ENCODE assay signal across 15 mouse cellular contexts in genomic region chr3:50933090-50933443, GRCm38 (mm10).
DNase-seq lines count a peak whose midpoint lies in the region; ATAC-seq and TF ChIP-seq lines count a peak whose summit lies in the region.
"Had no signal": no experiment of that assay in that cellular context is flagged by ENCODE, and none has a peak within 500 bp of the region (broad histone marks: within the 10 kb centered on the region; RNA-seq: fewer than 3 reads in every experiment).

No protein-coding gene starts in this region.

- H3K27me3 ChIP-seq in hindbrain, embryonic 14.5 days (ENCODE audit: control insufficient read depth, insufficient read depth, low read length): no peaks in the 10 kb centered on the region
- H3K27me3 ChIP-seq in hindbrain, embryonic 10.5 days (ENCODE audit: insufficient read depth, poor library complexity, severe bottlenecking): no peaks in the 10 kb centered on the region
- H3K27me3 ChIP-seq in forebrain, embryonic 16.5 days (replicated peaks; ENCODE audit: control insufficient read depth, insufficient read depth, low read length): no peaks in the 10 kb centered on the region
- no peaks in the 10 kb centered on the region for H3K27me3 ChIP-seq in limb, embryonic 15.5 days
- H3K27me3 ChIP-seq in thymus, adult 2 months (ENCODE audit: control insufficient read depth, insufficient read depth, low read length): no peaks in the 10 kb centered on the region
- H3K27me3 ChIP-seq: liver, embryonic 15.5 days; neural tube, embryonic 12.5 days; stomach, embryonic 15.5 days had no signal

- WGBS in hindbrain, embryonic 14.5 days: 61% methylated on average over 3 of the region's 3 CpGs
- WGBS in hindbrain, embryonic 10.5 days: 90% methylated on average over 3 of the region's 3 CpGs
- 50% methylated on average over 3 of the region's 3 CpGs for WGBS in forebrain, embryonic 16.5 days
- 19% methylated on average over 3 of the region's 3 CpGs for WGBS in limb, embryonic 15.5 days
- WGBS in thymus, adult 2 months: 78% methylated on average over 3 of the region's 3 CpGs

- 0 out of 2 replicates have a peak, but pooled peaks cover 5% of the 10 kb centered on the region for H3K4me1 ChIP-seq in hindbrain, embryonic 14.5 days (replicated peaks; ENCODE audit: control insufficient read depth, insufficient read depth, low read length)
- no peaks in the 10 kb centered on the region for H3K4me1 ChIP-seq in hindbrain, embryonic 10.5 days (replicated peaks)
- peaks cover 8% of the 10 kb centered on the region for H3K4me1 ChIP-seq in embryonic fibroblast, embryonic 13.5 days (ENCODE audit: control insufficient read depth, insufficient read depth, low read length)
- peaks cover 10% of the 10 kb centered on the region for H3K4me1 ChIP-seq in forebrain, embryonic 16.5 days (replicated peaks; ENCODE audit: control insufficient read depth, insufficient read depth, low read length)
- peaks cover 15% of the 10 kb centered on the region for H3K4me1 ChIP-seq in limb, embryonic 15.5 days
- H3K4me1 ChIP-seq in thymus, adult 2 months (replicated peaks; ENCODE audit: control insufficient read depth, insufficient read depth, low read length): no peaks in the 10 kb centered on the region
- H3K4me1 ChIP-seq: liver, embryonic 15.5 days; stomach, embryonic 15.5 days had no signal

- 0 out of 2 replicates have a peak overlapping the region, but pooled peaks have one; percentile 41 for H3K27ac ChIP-seq in hindbrain, embryonic 14.5 days
- no peak overlapping the region for H3K27ac ChIP-seq in hindbrain, embryonic 10.5 days
- H3K27ac ChIP-seq in embryonic fibroblast, embryonic 13.5 days (ENCODE audit: insufficient read depth, low read length): peak overlapping the region; percentile 81
- peak overlapping the region; percentile 60 for H3K27ac ChIP-seq in forebrain, embryonic 16.5 days (ENCODE audit: low read length)
- H3K27ac ChIP-seq in limb, embryonic 15.5 days: peak overlapping the region; percentile 39
- H3K27ac ChIP-seq in thymus, adult 2 months (ENCODE audit: control insufficient read depth, insufficient read depth, low read length): no peak overlapping the region
- H3K27ac ChIP-seq: liver, embryonic 15.5 days; neural tube, embryonic 12.5 days; stomach, embryonic 15.5 days had no signal

- H3K9me3 ChIP-seq in hindbrain, embryonic 14.5 days (ENCODE audit: control insufficient read depth, low read length): no peaks in the 10 kb centered on the region
- no peaks in the 10 kb centered on the region for H3K9me3 ChIP-seq in hindbrain, embryonic 10.5 days
- H3K9me3 ChIP-seq in forebrain, embryonic 16.5 days (ENCODE audit: control insufficient read depth, low read length): no peaks in the 10 kb centered on the region
- no peaks in the 10 kb centered on the region for H3K9me3 ChIP-seq in limb, embryonic 15.5 days
- H3K9me3 ChIP-seq: liver, embryonic 15.5 days; neural tube, embryonic 12.5 days; stomach, embryonic 15.5 days had no signal

- TF ChIP-seq POLR2A in embryonic fibroblast, embryonic 13.5 days (IDR thresholded peaks at IDR 0.05; ENCODE audit: low read depth, low read length): no peak
- TF ChIP-seq POLR2A in thymus, adult 2 months (IDR thresholded peaks at IDR 0.05; ENCODE audit: control insufficient read depth, extremely low read depth, insufficient read depth, low read length, poor library complexity): no peak

- H3K9ac ChIP-seq in hindbrain, embryonic 14.5 days: no peak overlapping the region
- no peak overlapping the region for H3K9ac ChIP-seq in forebrain, embryonic 16.5 days (replicated peaks; ENCODE audit: low read depth, low read length)
- H3K9ac ChIP-seq in limb, embryonic 15.5 days: no peak overlapping the region
- H3K9ac ChIP-seq: liver, embryonic 15.5 days; neural tube, embryonic 12.5 days; stomach, embryonic 15.5 days had no signal

- H3K4me2 ChIP-seq in hindbrain, embryonic 14.5 days (replicated peaks): no peak overlapping the region
- no peak overlapping the region for H3K4me2 ChIP-seq in forebrain, embryonic 16.5 days (ENCODE audit: low read length)
- H3K4me2 ChIP-seq in limb, embryonic 15.5 days: no peak overlapping the region
- H3K4me2 ChIP-seq: liver, embryonic 15.5 days; neural tube, embryonic 12.5 days; stomach, embryonic 15.5 days had no signal

- H3K36me3 ChIP-seq in hindbrain, embryonic 14.5 days (replicated peaks; ENCODE audit: control insufficient read depth, insufficient read depth): no peaks in the 10 kb centered on the region
- no peaks in the 10 kb centered on the region for H3K36me3 ChIP-seq in hindbrain, embryonic 10.5 days
- H3K36me3 ChIP-seq in forebrain, embryonic 16.5 days (ENCODE audit: control insufficient read depth, insufficient read depth): no peaks in the 10 kb centered on the region
- H3K36me3 ChIP-seq in limb, embryonic 15.5 days: no peaks in the 10 kb centered on the region
- no peaks in the 10 kb centered on the region for H3K36me3 ChIP-seq in thymus, adult 2 months (ENCODE audit: control insufficient read depth, insufficient read depth, low read length)
- H3K36me3 ChIP-seq: liver, embryonic 15.5 days; neural tube, embryonic 12.5 days; stomach, embryonic 15.5 days had no signal

- no peak for TF ChIP-seq CTCF in embryonic fibroblast, embryonic 13.5 days (IDR thresholded peaks at IDR 0.05; ENCODE audit: borderline replicate concordance, insufficient read depth, low read length)
- TF ChIP-seq CTCF in thymus, adult 2 months (IDR thresholded peaks at IDR 0.05; ENCODE audit: borderline replicate concordance, control insufficient read depth, extremely low read depth, insufficient read depth, low read length, poor library complexity): no peak

- no peak for ATAC-seq in hindbrain, embryonic 14.5 days (ENCODE audit: low FRiP score)
- peak; percentile 57; the same call in 1 of the 2 replicates for ATAC-seq in forebrain, embryonic 16.5 days
- peak; percentile 70 for ATAC-seq in limb, embryonic 15.5 days (ENCODE audit: insufficient number of reproducible peaks, low FRiP score, low TSS enrichment, low read depth)
- ATAC-seq: intestine, postnatal 0 days; lung, postnatal 0 days; midbrain, embryonic 16.5 days had no signal

- H3K4me3 ChIP-seq in hindbrain, embryonic 14.5 days (replicated peaks; ENCODE audit: low read length): no peak overlapping the region
- H3K4me3 ChIP-seq in hindbrain, embryonic 10.5 days: no peak overlapping the region
- no peak overlapping the region for H3K4me3 ChIP-seq in embryonic fibroblast, embryonic 13.5 days (ENCODE audit: insufficient read depth, low read length)
- no peak overlapping the region for H3K4me3 ChIP-seq in forebrain, embryonic 16.5 days (replicated peaks; ENCODE audit: low read length)
- no peak overlapping the region for H3K4me3 ChIP-seq in limb, embryonic 15.5 days
- no peak overlapping the region for H3K4me3 ChIP-seq in thymus, adult 2 months (ENCODE audit: control insufficient read depth, insufficient read depth, low read length)
- H3K4me3 ChIP-seq: erythroblast, embryonic 14.5 days; liver, embryonic 15.5 days; neural tube, embryonic 12.5 days; stomach, embryonic 15.5 days had no signal

- DNase-seq in hindbrain, embryonic 14.5 days (ENCODE audit: low spot score): no peak
- DNase-seq in hindbrain, embryonic 10.5 days (ENCODE audit: low spot score): no peak
- no peak for DNase-seq in thymus, postnatal 10 days (ENCODE audit: low spot score in 2 of 2)
- DNase-seq in thymus, adult 2 months: no peak
- DNase-seq: right cerebral cortex, postnatal 14 days had no signal

Comparison
In these comparisons a context has a peak if more than half of its experiments do, and no peak if none do; other contexts are left out.
1. H3K27ac ChIP-seq: peak in hindbrain, embryonic 14.5 days (single experiment), embryonic fibroblast, embryonic 13.5 days (single experiment), forebrain, embryonic 16.5 days (single experiment) and limb, embryonic 15.5 days (single experiment); none in hindbrain, embryonic 10.5 days (single experiment) and thymus, adult 2 months (single experiment).